Mouse (Mus musculus) stomach, embryonic 14.5 days (tissue): Measurements from ENCODE around the gene Myzap. TPM values are rescaled to one million over a fixed set of nuclear protein-coding genes. Genes with fewer than 3 reads are reported as not detected.
"Not testable (repeated sequence)": the region's sequence is repeated elsewhere in the genome, so short reads cannot be mapped to it uniquely, and the experiment has no call there.

Source experiments
- ATAC-seq: fragments of 200-750 bp; cut with Nextera tagmentation; 2 replicates; pipeline ENCODE4 v1.8.0; 2017; ENCODE audit warnings: low read depth, moderate TSS enrichment; ENCODE audit not compliant: insufficient number of reproducible peaks, insufficient read depth, low FRiP score
- H3K27ac ChIP-seq: fragments of 300-500 bp; sonication (generic); 2 replicates; pipeline ENCODE4 v1.5.1; 2014; ENCODE audit warnings: mild to moderate bottlenecking, low read length, moderate library complexity, mixed read lengths
- H3K27me3 ChIP-seq: fragments of 300-500 bp; sonication (generic); 2 replicates; pipeline ENCODE4 v1.6.1; 2014; ENCODE audit warnings: low read length, control low read depth, mixed read lengths; ENCODE audit not compliant: control insufficient read depth, insufficient read depth
- H3K36me3 ChIP-seq: fragments of 300-500 bp; sonication (generic); 2 replicates; pipeline ENCODE4 v1.6.1; 2014; ENCODE audit warnings: mild to moderate bottlenecking, control low read depth, low read length, moderate library complexity, mixed read lengths; ENCODE audit not compliant: control insufficient read depth, insufficient read depth
- H3K4me1 ChIP-seq: fragments of 300-500 bp; sonication (generic); 2 replicates; pipeline ENCODE4 v1.6.1; 2014; ENCODE audit warnings: low read length, control low read depth, mixed read lengths; ENCODE audit not compliant: control insufficient read depth, insufficient read depth
- H3K4me2 ChIP-seq: fragments of 300-500 bp; sonication (generic); replicated peaks from 2 replicates; pipeline ENCODE4 v1.6.1; 2014; ENCODE audit warnings: low read depth, low read length, control low read depth
- H3K4me3 ChIP-seq: fragments of 300-500 bp; sonication (generic); 2 replicates; pipeline ENCODE4 v1.5.1; 2014; ENCODE audit warnings: low read depth, low read length, control low read depth
- H3K9ac ChIP-seq: fragments of 300-500 bp; sonication (generic); replicated peaks from 2 replicates; pipeline ENCODE4 v1.6.1; 2014; ENCODE audit warnings: low read depth, mild to moderate bottlenecking, control low read depth, low read length, moderate library complexity, mixed read lengths
- H3K9me3 ChIP-seq: fragments of 300-500 bp; sonication (generic); 2 replicates; pipeline ENCODE4 v1.6.1; 2016; ENCODE audit warnings: low read depth, low read length, control low read depth; ENCODE audit not compliant: control insufficient read depth
- WGBS: fragments of 180-500 bp; shearing (Covaris S2); extraction: QIAGEN DNeasy Blood & Tissue Kit; methylation state at CpG from one replicate; pipeline ENCODE4 v1.1.7; 2014; 5-methylcytosine and 5-hydroxymethylcytosine counted together
- polyA plus RNA-seq: library from polyadenylated mRNA; unstranded; fragments of >200 nt; fragmentation: Nextera tagmentation; extraction: Ambion mirVana; gene quantifications from 2 replicates; pipeline ENCODE4 v1.2.1, GENCODE M21; 2014

The Myzap gene
- polyA plus RNA-seq, 1 experiment from 2014 or later = 11.1 TPM

DNA sequence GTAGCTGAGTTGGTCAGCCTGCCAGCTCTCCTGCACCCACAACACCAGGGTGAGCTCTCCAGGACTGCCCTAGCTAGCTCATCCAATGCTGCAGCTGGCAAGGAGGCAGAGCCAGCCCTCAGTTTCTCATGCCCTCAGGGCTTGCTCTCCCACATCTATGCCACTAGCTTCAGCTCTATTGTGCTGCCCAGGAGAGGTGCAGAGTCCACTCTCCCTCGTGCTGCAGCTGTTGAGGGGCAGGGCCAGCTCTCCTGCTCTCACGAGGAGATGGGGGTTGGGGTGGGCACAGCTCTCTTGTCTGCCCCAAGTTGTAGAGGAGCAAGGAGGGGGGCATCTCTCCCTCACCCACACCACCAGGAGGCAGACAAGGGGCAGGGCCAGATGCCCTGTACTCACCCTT, 95.5 kb downstream of the Myzap start:
- Histone ChIP-seq H3K4me1 (peaks cover 5% of the 10 kb centered on the region), H3K9me3 (no peaks in the 10 kb centered on the region), H3K36me3 (no peaks in the 10 kb centered on the region), H3K27ac (no peak overlapping the region), H3K9ac (no peak overlapping the region), H3K27me3 (no peaks in the 10 kb centered on the region), H3K4me2 (no peak overlapping the region), H3K4me3 (no peak overlapping the region)
- 40% methylated on average over 2 of the region's 2 CpGs for WGBS
- no peak for ATAC-seq

DNA sequence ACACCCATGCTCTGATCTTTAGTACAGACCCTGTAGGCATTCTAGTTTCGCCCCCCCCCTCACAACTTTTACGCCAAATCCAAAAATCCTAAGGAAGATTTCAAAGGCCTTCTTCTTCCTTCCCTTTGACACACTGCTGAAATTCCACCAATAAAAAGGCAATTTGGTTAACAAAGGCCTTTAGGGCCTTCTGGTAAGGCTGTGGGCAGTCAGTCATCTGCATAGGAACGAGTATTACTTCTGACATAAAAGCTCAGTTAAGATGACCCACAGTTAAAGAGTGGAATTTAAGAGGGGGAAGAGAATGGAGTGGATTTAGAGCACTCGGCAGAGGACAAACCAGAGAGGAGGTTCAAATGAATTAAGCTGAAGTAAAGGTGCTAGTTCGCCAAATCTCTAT, 98.4 kb downstream of the Myzap start:
- no peaks in the 10 kb centered on the region for H3K27me3 ChIP-seq
- peaks cover 10% of the 10 kb centered on the region for H3K4me1 ChIP-seq
- H3K4me3 ChIP-seq = no peak overlapping the region
- no peaks in the 10 kb centered on the region for H3K9me3 ChIP-seq
- H3K4me2 ChIP-seq = no peak overlapping the region
- H3K27ac ChIP-seq = no peak overlapping the region
- no peak for ATAC-seq
- no peaks in the 10 kb centered on the region for H3K36me3 ChIP-seq
- H3K9ac ChIP-seq = no peak overlapping the region
- 74% methylated on average over 5 of the region's 5 CpGs for WGBS

DNA sequence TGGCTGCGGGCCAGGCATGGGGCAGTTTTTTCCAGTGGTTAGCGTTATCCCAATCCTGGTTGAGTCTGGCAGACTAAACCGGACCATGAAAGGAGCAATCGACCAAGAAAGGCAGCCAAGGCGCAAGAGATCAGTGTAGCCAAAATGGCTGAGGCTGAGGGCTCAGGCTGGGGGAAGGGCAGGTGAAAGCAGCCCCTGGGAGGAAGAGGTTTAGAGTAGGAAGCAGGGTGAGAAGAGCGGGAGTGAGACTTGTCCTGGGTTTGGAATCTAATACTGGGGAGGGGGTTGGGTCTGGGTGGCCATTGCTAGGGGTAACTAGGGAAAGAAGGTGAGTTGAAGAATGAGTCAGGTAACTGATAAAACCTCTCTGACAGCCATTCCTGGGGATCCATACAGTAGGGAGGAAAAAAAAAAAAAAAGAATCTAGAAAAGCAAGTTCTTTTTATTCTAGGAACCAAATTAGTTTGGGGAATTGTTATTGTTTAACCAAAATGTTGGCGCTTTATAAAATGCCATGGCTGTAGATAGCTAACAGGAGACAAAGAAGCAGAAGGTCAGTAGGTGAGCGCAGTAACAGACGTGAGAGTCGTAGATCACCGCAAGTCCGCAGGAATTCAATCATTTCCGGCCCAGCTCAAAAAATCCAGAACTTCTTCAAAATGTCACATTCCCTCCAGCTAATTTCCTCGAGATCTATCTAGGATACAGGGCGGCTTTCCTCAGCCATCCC, 99.7 kb downstream of the Myzap start:
- H3K9ac ChIP-seq = no peak overlapping the region
- H3K4me2 ChIP-seq = peak overlapping the region; percentile 17; the same call in 1 of the 2 replicates
- no peaks in the 10 kb centered on the region for H3K36me3 ChIP-seq
- 51% methylated on average over 15 of the region's 15 CpGs for WGBS
- H3K4me3 ChIP-seq = no peak overlapping the region
- H3K9me3 ChIP-seq = no peaks in the 10 kb centered on the region
- H3K4me1 ChIP-seq = peaks cover 8% of the 10 kb centered on the region; the same call in 1 of the 2 replicates
- ATAC-seq = no peak
- no peaks in the 10 kb centered on the region for H3K27me3 ChIP-seq
- no peak overlapping the region for H3K27ac ChIP-seq

DNA sequence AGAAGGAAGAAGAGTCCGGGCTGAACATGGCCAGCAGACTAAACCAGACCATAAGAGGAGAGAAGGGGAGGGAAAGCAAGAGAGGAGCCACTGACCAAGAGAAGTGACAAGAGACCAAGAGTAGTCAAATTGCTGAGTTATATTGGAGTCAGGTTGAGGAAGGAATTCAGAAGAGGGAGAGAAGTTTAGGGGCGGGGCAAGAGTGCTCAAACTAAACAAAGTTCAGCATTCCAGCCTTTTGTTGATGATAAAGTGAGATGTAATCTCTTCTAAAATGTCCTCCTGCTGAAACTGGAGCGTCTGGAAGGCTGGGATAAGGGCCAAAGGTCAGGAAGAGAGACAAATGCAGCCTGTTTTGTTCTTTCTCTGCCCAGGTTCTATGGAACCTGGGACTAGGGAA, 102.1 kb downstream of the Myzap start:
- Histone ChIP-seq H3K9me3 (no peaks in the 10 kb centered on the region), H3K4me3 (no peak overlapping the region), H3K27ac (no peak overlapping the region), H3K27me3 (no peaks in the 10 kb centered on the region), H3K36me3 (no peaks in the 10 kb centered on the region), H3K4me2 (no peak overlapping the region), H3K4me1 (peaks cover 8% of the 10 kb centered on the region; the same call in 1 of the 2 replicates), H3K9ac (0 out of 2 replicates have a peak overlapping the region, but pooled peaks have one; percentile 14)
- 28% methylated on average over 3 of the region's 3 CpGs for WGBS
- ATAC-seq = no peak

DNA sequence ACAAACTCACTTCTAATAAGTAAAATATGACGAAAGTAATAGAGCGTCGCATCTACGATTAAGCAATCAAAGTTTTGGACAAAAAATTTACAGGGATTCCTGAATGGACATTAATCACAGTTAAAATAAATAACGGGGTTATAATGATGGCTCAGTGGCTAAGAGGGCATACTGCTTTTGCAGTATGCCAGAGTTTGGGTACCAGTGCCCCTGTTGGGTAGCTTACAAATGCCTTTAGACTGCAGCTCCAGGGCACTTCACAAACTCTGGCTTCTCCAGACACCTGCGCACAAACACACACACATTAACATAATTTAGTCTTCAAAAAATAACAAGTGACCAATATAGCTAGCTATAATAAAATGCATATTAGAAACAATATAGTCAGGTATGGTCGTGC, 106.0 kb downstream of the Myzap start:
- Histone ChIP-seq H3K4me1 (peaks cover 5% of the 10 kb centered on the region; the same call in 1 of the 2 replicates), H3K36me3 (peaks cover 23% of the 10 kb centered on the region), H3K27ac (peak overlapping the region; percentile 95; the same call in 1 of the 2 replicates), H3K4me3 (peak overlapping the region; percentile 99; the same call in 1 of the 2 replicates), H3K4me2 (peak overlapping the region; percentile 23; the same call in 1 of the 2 replicates), H3K9ac (no peak overlapping the region), H3K9me3 (no peaks in the 10 kb centered on the region), H3K27me3 (no peaks in the 10 kb centered on the region)
- ATAC-seq = peak; percentile 10; the same call in 1 of the 2 replicates
- 38% methylated on average over 7 of the region's 7 CpGs for whole genome bisulfite sequencing

DNA sequence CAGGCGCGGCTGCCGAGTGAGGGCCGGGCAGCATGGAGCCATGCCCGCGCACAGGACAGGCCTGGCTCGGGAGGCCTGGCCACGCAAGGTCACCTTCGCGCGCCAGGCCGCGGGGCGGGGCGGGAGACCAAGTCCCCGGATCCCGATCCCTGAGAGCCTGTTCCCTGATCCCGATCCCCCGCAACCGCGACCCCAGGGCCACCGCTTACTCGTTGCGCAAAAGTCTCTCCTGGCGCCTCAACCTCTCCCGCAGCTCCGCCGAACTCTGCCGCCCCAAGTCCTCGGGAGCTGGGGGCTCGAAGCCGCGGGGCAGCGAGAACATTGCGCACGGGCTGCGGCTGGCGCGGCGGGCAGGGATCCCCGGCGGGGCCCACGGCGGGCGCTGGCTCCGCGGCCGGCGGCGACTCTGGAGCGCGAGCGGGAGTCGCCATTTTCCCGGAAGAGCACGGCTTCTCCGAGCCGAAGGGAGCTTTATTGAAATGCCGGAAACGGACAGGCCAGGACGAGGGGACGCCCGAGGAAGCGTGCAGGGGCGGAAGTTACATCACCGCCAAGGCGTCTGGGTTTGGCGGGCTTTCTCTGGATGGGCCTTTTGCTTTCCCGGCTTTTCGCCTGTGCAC, 106.6 kb downstream of the Myzap start, which contains the start of gene Polr2m:
Polr2m (minus strand) TSS at position 461 of the 620 bp plus-strand sequence.
- ATAC-seq = peak; percentile 94
- H3K9ac ChIP-seq = peak within 1 kb of the TSS; percentile 100
- peak within 1 kb of the TSS; percentile 99 for H3K4me3 ChIP-seq
- H3K4me2 ChIP-seq = peak within 1 kb of the TSS; percentile 84
- no peaks in the 10 kb centered on the region for H3K9me3 ChIP-seq
- peaks cover 5% of the 10 kb centered on the region; the same call in 1 of the 2 replicates for H3K4me1 ChIP-seq
- peak within 1 kb of the TSS; percentile 95 for H3K27ac ChIP-seq
- H3K27me3 ChIP-seq = no peaks in the 10 kb centered on the region
- peaks cover 29% of the 10 kb centered on the region for H3K36me3 ChIP-seq
- WGBS = under 1% methylated on average over 70 of the region's 70 CpGs

DNA sequence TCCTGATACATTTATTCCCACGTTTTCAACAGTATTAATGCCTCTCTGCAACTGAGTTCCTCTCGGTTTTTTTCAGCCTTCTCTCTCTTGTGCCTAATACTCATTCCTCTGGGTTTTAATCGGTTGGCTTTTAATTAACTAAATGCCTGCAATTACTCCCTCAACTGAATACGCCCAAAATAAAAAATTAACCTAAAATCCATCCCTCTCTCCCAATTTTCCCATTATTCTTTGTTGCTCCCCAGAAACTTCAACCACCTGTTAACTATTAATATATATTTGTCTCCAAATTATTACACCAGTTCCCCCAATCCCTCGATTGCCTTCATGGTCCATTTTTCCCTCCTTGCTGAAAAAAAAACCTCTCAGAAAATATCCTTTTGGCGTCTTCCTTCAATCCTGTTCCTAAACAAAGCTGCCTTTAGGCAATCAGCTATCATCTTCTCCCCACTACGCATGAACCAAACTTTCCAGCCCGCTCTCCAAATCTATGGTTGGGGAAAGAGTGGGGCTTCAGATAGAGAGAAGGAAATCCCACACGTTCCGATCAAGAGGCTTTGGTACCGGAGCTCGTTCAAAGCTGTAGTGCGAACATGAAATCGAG, 107.2 kb downstream of the Myzap start:
- ATAC-seq = no peak
- Histone ChIP-seq H3K27ac (peak overlapping the region; percentile 95), H3K4me2 (peak overlapping the region; percentile 84), H3K4me1 (0 out of 2 replicates have a peak, but pooled peaks cover under 1% of the 10 kb centered on the region), H3K4me3 (peak overlapping the region; percentile 99), H3K9ac (peak overlapping the region; percentile 100), H3K27me3 (no peaks in the 10 kb centered on the region), H3K9me3 (no peaks in the 10 kb centered on the region), H3K36me3 (peaks cover 35% of the 10 kb centered on the region)
- WGBS = 1% methylated on average over 14 of the region's 14 CpGs

DNA sequence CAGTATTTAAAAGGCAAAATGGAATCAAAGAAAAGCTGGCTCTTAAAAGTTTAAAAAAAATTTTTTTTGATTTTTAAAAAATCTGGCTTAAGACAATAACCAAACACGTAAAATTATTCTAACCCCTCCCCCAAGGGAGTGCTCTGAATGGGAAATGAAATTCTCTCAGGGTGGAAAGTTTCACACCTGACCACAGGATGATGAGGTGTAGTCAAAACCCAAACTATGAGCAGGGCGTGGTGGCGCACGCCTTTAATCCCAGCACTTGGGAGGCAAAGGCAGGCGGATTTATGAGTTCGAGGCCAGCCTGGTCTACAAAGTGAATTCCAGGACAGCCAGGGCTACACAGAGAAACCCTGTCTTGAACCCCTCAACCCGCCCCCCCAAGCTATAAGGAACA, 108.3 kb downstream of the Myzap start:
- H3K4me1 ChIP-seq, H3K27me3 ChIP-seq, H3K9me3 ChIP-seq, H3K27ac ChIP-seq, ATAC-seq, H3K9ac ChIP-seq: not testable (repeated sequence)
- peak overlapping the region; percentile 84 for H3K4me2 ChIP-seq
- WGBS = 69% methylated on average over 7 of the region's 7 CpGs
- peaks cover 46% of the 10 kb centered on the region for H3K36me3 ChIP-seq
- peak overlapping the region; percentile 99; the same call in 1 of the 2 replicates for H3K4me3 ChIP-seq
